Mouse (Mus musculus): ENCODE data around the gene Pfkfb2. TPM values are rescaled to one million over a fixed set of nuclear protein-coding genes. Genes with fewer than 3 reads are reported as not detected.

The Pfkfb2 gene
- polyA plus RNA-seq, 1 experiment = 15.0 TPM

DNA sequence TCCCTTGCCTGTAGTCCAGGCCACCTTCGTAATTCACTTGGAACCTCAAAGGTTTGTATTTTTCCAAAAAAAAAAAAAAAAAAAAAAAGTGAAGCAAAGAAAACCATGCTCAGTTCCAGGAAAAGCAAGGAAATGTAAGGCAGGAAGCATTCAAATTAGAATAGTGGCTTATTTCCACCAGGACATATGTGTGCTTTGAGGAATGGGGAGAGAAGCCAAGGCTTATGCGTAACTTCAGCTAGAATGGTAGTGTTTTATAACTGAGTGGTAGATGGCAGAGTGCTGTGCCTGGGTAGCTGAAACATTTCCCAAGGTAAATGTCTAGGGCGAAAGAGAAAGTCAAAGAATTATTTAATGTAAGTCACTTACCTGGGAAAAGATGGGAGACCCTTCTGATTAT, 345 bp downstream of the Pfkfb2 start:
- Histone ChIP-seq H3K27ac (ENCODE audit: insufficient read depth, low read depth, low read length) (no peak overlapping the region), H3K4me3 (ENCODE audit: insufficient read depth, low read length) (no peak overlapping the region), H3K4me1 (ENCODE audit: control insufficient read depth, insufficient read depth, low read length) (no peaks in the 10 kb centered on the region)
- TF ChIP-seq CTCF (IDR thresholded peaks at IDR 0.05; ENCODE audit: low read depth, low read length) (no peak), POLR2A (IDR thresholded peaks at IDR 0.05; ENCODE audit: borderline replicate concordance, low read depth, low read length) (no peak)

DNA sequence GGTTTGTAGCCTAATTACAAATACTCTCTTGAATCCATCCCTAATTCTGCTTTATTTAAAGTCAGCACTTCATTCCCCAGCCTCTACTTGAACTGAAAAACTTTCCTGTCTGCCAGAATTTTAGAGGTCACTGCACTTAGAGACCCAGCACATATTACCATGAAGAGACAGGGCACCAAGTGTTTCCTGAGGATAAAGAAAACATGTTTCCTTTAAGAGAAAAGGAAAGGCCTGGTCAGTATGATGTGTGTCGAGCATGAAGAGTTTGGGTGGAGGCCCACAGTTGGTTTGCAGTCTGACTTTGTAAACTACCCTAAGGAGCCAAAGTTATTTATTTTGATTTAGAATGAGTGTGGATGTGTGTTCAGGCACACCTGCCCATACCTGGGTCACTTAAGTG, 983 bp downstream of the Pfkfb2 start:
- Histone ChIP-seq H3K4me3 (ENCODE audit: insufficient read depth, low read length) (no peak overlapping the region), H3K27ac (ENCODE audit: insufficient read depth, low read depth, low read length) (no peak overlapping the region), H3K4me1 (ENCODE audit: control insufficient read depth, insufficient read depth, low read length) (no peaks in the 10 kb centered on the region)
- no peak for TF ChIP-seq POLR2A (IDR thresholded peaks at IDR 0.05; ENCODE audit: borderline replicate concordance, low read depth, low read length)
- no peak for TF ChIP-seq CTCF (IDR thresholded peaks at IDR 0.05; ENCODE audit: low read depth, low read length)

DNA sequence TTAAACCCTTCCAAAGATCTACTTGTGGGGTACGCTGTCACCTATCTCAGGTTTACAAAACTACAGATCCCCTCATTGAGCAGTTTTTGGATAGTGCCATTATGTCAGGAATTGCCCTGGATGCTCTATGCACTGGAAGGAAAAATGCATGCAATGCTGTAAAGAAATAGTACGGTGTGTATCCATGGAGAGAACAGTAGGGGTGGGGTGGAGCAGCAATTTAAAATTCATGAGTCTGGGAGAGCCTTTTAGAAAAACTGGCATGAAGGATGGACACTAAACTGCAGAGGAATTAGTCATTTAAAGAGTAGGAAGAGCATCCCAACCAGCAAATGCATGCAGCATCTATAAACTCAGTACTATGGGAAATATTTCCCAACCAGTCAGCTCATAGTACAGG, 2.7 kb downstream of the Pfkfb2 start:
- H3K4me1 ChIP-seq (ENCODE audit: control insufficient read depth, insufficient read depth, low read length) = no peaks in the 10 kb centered on the region
- no peak overlapping the region for H3K27ac ChIP-seq (ENCODE audit: insufficient read depth, low read depth, low read length)
- TF ChIP-seq POLR2A (IDR thresholded peaks at IDR 0.05; ENCODE audit: borderline replicate concordance, low read depth, low read length) = no peak
- TF ChIP-seq CTCF (IDR thresholded peaks at IDR 0.05; ENCODE audit: low read depth, low read length) = no peak
- no peak overlapping the region for H3K4me3 ChIP-seq (ENCODE audit: insufficient read depth, low read length)

DNA sequence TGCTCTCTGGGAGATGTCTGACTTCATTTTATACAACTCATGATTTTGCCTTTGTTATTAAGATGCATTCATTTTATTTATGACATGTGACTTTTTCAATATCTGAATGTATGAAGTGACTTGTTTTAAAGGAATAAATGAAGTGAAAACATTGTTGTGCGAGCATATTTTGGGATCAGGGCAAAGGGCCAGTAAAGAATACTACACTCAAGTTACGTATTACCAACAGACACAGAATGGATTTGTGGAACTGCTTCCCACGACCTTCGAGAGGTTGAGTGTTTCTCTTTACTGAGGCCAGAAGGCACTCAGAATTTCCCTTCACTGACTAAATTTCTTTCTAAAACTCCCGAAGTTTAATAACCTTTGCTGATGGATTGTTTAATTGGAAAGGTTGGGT, 4.8 kb downstream of the Pfkfb2 start:
- H3K4me1 ChIP-seq (ENCODE audit: control insufficient read depth, insufficient read depth, low read length) = no peaks in the 10 kb centered on the region
- no peak overlapping the region for H3K27ac ChIP-seq (ENCODE audit: insufficient read depth, low read depth, low read length)
- TF ChIP-seq CTCF (IDR thresholded peaks at IDR 0.05; ENCODE audit: low read depth, low read length) (no peak), POLR2A (IDR thresholded peaks at IDR 0.05; ENCODE audit: borderline replicate concordance, low read depth, low read length) (no peak)
- no peak overlapping the region for H3K4me3 ChIP-seq (ENCODE audit: insufficient read depth, low read length)

DNA sequence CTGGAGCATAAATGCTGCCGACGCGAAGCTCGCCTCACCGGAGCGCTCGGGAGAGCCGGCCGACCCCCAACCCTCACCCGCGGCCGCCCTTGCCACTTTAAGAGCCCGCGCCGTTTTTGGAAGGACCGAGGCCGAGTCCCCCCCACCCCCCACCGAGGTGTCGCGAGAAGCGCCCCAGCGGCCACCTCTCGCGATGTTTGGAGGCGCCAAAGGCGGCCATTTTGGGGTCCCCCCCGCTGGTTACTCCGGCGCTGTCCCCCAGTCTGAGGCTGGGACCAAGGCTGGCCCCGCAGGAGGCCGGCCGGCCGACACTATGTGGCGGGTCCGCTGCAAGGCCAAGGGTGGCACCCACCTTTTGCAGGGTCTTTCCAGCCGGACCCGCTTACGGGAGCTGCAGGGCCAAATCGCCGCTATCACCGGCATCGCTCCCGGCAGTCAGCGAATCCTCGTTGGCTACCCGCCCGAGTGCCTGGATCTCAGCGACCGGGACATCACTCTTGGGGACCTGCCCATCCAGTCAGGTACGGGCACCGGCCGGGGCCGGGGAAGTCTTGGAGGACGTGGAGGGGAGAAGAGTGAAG, 11.7 kb downstream of the Pfkfb2 start, which contains the start of gene Yod1:
Gene Yod1, plus strand, starts transcription at position 37 of the 581 bp plus-strand sequence.
- TF ChIP-seq POLR2A (IDR thresholded peaks at IDR 0.05; ENCODE audit: borderline replicate concordance, low read depth, low read length) (no peak), CTCF (IDR thresholded peaks at IDR 0.05; ENCODE audit: low read depth, low read length) (no peak)
- peak within 1 kb of the TSS; percentile 60 for H3K27ac ChIP-seq (ENCODE audit: insufficient read depth, low read depth, low read length)
- peak within 1 kb of the TSS; percentile 89 for H3K4me3 ChIP-seq (ENCODE audit: insufficient read depth, low read length)
- H3K4me1 ChIP-seq (ENCODE audit: control insufficient read depth, insufficient read depth, low read length) = peaks cover 14% of the 10 kb centered on the region

DNA sequence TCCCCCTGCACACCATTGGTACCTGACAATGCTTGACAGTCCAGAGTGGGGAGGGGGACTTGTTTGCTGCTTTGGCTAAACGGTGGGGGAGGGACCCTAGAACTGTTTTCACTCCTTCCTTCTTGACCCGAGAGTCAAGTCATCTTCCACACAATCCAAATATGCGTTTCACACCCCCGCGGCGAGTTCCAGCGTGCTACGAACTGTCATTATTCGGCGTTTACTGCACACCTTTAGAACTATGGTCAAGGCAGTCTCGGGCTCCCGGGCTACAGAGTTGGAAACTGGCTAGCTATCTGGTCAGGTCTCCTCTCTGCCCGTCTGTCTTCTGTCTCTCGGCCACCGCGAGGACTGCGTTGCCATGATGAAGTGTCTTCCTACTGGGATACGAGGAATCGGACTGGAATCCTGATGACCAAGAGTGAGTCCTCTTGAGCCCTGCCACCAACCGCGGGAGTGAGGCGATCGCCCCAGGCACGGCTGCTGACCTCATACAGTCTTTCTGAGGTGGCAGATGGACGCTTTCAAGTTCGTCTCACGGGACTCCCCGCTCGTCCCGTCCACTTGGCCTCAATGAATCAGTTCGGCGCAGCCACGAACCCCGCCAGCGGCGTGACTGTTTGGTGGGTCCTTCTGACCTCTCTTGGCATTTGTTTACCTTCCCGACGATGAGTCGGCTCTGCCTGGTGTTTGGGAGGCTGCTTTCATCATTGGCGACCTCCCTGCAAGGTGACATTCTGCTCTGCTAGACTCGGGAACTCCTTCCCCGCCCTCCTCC, 12.4 kb downstream of the Pfkfb2 start:
- H3K27ac ChIP-seq (ENCODE audit: insufficient read depth, low read depth, low read length) = peak overlapping the region; percentile 60
- peak overlapping the region; percentile 89 for H3K4me3 ChIP-seq (ENCODE audit: insufficient read depth, low read length)
- peaks cover 14% of the 10 kb centered on the region for H3K4me1 ChIP-seq (ENCODE audit: control insufficient read depth, insufficient read depth, low read length)
- TF ChIP-seq CTCF (IDR thresholded peaks at IDR 0.05; ENCODE audit: low read depth, low read length) (no peak), POLR2A (IDR thresholded peaks at IDR 0.05; ENCODE audit: borderline replicate concordance, low read depth, low read length) (no peak)

DNA sequence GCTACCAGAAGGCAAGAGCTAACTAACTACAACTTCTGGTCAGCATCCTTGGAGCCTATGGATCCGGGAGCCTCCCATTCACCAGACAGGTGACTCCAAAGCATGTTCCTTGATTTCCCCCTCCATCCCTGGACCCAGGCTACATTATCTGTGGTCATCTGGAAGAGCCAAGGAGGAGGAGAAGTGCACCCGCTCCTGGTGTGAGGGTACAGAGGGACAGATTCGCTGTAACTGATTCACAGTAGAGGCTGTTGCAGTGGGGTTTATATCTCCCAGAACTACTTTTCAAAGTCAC, 12.9 kb downstream of the Pfkfb2 start:
- TF ChIP-seq POLR2A (IDR thresholded peaks at IDR 0.05; ENCODE audit: borderline replicate concordance, low read depth, low read length) = no peak
- no peak for TF ChIP-seq CTCF (IDR thresholded peaks at IDR 0.05; ENCODE audit: low read depth, low read length)
- Histone ChIP-seq H3K27ac (ENCODE audit: insufficient read depth, low read depth, low read length) (peak overlapping the region; percentile 60), H3K4me3 (ENCODE audit: insufficient read depth, low read length) (peak overlapping the region; percentile 89), H3K4me1 (ENCODE audit: control insufficient read depth, insufficient read depth, low read length) (peaks cover 14% of the 10 kb centered on the region)

DNA sequence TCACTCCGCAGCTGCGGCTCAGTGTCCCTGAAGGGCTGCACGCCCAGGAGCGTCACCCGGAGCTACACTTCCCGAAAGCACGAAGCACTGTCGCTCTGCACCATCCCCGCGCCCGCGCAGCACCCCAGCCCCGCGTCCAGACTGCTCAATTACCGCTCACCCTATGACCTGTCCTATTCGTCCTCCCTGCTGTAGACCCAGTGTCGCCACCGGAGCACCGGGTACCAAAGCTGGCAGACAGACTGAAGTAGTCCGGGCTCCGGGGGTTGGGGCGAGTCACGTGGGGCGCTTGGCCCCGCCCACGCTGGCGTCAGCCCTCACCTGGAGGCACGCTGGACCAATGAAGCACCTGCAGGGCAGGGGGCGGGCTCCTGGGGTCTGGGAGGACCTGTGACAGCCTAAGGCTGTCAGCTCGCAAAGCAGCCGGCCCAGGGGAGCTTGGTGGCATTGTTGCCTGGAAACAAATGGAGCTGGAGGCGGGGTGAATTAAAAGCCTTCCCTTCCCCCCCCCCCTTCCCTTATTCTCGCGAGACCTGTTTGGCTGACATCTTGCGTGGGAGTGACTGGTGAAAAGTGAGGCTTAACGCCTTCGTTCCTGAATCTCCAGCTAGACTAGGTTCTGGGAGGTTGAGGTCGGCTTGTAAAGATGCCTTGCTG, 13.4 kb downstream of the Pfkfb2 start, which contains the start of gene Gm29427:
Gene Gm29427, minus strand, starts transcription at position 239 of the 657 bp plus-strand sequence.
- peak within 1 kb of the TSS; percentile 89 for H3K4me3 ChIP-seq (ENCODE audit: insufficient read depth, low read length)
- peak within 1 kb of the TSS; percentile 60 for H3K27ac ChIP-seq (ENCODE audit: insufficient read depth, low read depth, low read length)
- TF ChIP-seq CTCF (IDR thresholded peaks at IDR 0.05; ENCODE audit: low read depth, low read length) (no peak), POLR2A (IDR thresholded peaks at IDR 0.05; ENCODE audit: borderline replicate concordance, low read depth, low read length) (no peak)
- H3K4me1 ChIP-seq (ENCODE audit: control insufficient read depth, insufficient read depth, low read length) = peaks cover 15% of the 10 kb centered on the region

DNA sequence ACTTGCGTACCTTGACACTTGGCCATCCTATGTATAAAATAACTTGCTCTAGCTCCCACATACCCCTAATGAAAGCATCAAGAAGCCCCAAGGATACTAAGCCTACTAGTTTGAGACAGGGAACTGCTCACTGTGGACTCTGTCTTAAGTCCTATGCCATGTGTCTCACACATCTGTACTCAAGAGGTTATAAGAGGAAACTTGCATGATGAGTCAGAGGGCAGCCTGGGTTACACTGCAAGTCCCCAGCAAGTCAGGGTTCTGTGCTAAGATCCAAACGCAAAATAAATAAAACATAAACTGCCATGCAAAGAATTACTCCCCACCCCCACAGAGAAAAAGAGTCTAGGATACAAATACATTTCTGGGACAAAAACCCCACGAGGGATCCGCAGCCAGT, 15.0 kb downstream of the Pfkfb2 start:
- no peak for TF ChIP-seq CTCF (IDR thresholded peaks at IDR 0.05; ENCODE audit: low read depth, low read length)
- no peak for TF ChIP-seq POLR2A (IDR thresholded peaks at IDR 0.05; ENCODE audit: borderline replicate concordance, low read depth, low read length)
- H3K27ac ChIP-seq (ENCODE audit: insufficient read depth, low read depth, low read length) = no peak overlapping the region
- H3K4me3 ChIP-seq (ENCODE audit: insufficient read depth, low read length) = no peak overlapping the region
- peaks cover 16% of the 10 kb centered on the region for H3K4me1 ChIP-seq (ENCODE audit: control insufficient read depth, insufficient read depth, low read length)

Measured in bone marrow macrophage, adult 2 months (primary cell).